15 mouse cellular contexts compared by ENCODE assay signal in the genomic region with DNA sequence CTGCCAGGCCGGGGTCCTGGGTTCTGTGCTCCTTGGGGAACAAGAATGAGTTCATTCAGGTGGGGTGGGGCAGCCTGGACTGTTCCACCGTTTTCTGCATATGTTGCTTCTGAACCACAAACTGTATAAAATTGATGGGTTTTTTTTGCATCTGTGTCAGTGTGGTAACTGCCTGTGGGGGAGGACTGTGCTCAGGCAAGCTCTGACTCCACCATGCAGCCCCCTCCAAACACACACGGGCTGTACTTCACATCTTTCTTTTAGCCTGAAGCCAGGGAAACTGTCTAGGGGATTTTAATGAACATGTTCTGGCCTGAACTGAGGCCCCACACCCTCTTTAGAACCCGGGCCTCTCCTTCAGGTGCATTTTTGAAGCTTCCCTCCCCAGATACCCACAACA. TPM values are rescaled to one million over a fixed set of nuclear protein-coding genes. Genes with fewer than 3 reads are reported as not detected.
DNase-seq lines count a peak whose midpoint lies in the region; ATAC-seq and TF ChIP-seq lines count a peak whose summit lies in the region.
"Had no signal": no experiment of that assay in that cellular context is flagged by ENCODE, and none has a peak within 500 bp of the region (broad histone marks: within the 10 kb centered on the region; RNA-seq: fewer than 3 reads in every experiment).

No protein-coding gene starts in this region.

- DNase-seq in left cerebral cortex, postnatal 25 days (ENCODE audit: low spot score in 2 of 2): peak; percentile 43 to 88
- no peak for DNase-seq in left cerebral cortex, adult 18-20 months (ENCODE audit: low spot score in 2 of 2)
- peak; percentile 82 for DNase-seq in brain, adult 2 months (ENCODE audit: low read depth, low spot score)
- DNase-seq in gastrocnemius, postnatal 10 days: no peak
- DNase-seq in midbrain, embryonic 14.5 days: no peak
- DNase-seq: adrenal gland, postnatal 36 days; forebrain, postnatal 0 days; heart, postnatal 4 days; kidney, adult 11 months; kidney, postnatal 36 days had no signal

- no peak overlapping the region for H3K4me2 ChIP-seq in midbrain, embryonic 14.5 days (ENCODE audit: low read length)
- H3K4me2 ChIP-seq: liver, embryonic 15.5 days had no signal

- intact Hi-C loops in left cerebral cortex, postnatal 25 days (cut with DNase I): loop anchor here (10.0 kb wide), 1 partner anchor 752 kb away; no protein-coding TSS in a partner anchor

- H3K27ac ChIP-seq in ES-Bruce4 (ENCODE audit: insufficient read depth, low read length): peak overlapping the region; percentile 55
- H3K27ac ChIP-seq in small intestine, adult 2 months (ENCODE audit: insufficient read depth, low read depth, low read length): peak overlapping the region; percentile 98; the same call in 1 of the 2 replicates
- H3K27ac ChIP-seq in midbrain, embryonic 14.5 days (replicated peaks; ENCODE audit: low read depth, low read length): no peak overlapping the region
- H3K27ac ChIP-seq: liver, embryonic 15.5 days; midbrain, embryonic 12.5 days had no signal

- TF ChIP-seq EP300 in ES-Bruce4 (IDR thresholded peaks at IDR 0.05; ENCODE audit: insufficient read depth, low read depth, low read length): no peak

- H3K4me1 ChIP-seq in ES-Bruce4 (ENCODE audit: control insufficient read depth, insufficient read depth, low read length): peaks cover 15% of the 10 kb centered on the region
- H3K4me1 ChIP-seq in small intestine, adult 2 months (ENCODE audit: control insufficient read depth, insufficient read depth, insufficient read length, low read length): peaks cover 40% of the 10 kb centered on the region
- no peaks in the 10 kb centered on the region for H3K4me1 ChIP-seq in midbrain, embryonic 14.5 days (ENCODE audit: control insufficient read depth, insufficient read depth, low read length)
- H3K4me1 ChIP-seq: liver, embryonic 15.5 days had no signal

- no peak for TF ChIP-seq POLR2A in ES-Bruce4 (IDR thresholded peaks at IDR 0.05; ENCODE audit: insufficient read depth, low read length)
- TF ChIP-seq POLR2A in small intestine, adult 2 months (IDR thresholded peaks at IDR 0.05; ENCODE audit: low read depth, low read length): no peak

- no peak for TF ChIP-seq CTCF in ES-Bruce4 (IDR thresholded peaks at IDR 0.05; ENCODE audit: low read depth, low read length)
- no peak for TF ChIP-seq CTCF in small intestine, adult 2 months (IDR thresholded peaks at IDR 0.05; ENCODE audit: extremely low read depth, insufficient read length, insufficient replicate concordance, low read depth, low read length)

- 69% methylated on average over 4 of the region's 4 CpGs for WGBS in small intestine, adult 2 months
- WGBS in midbrain, embryonic 14.5 days: 82% methylated on average over 4 of the region's 4 CpGs

- H3K9me3 ChIP-seq in ES-Bruce4 (replicated peaks; ENCODE audit: control insufficient read depth, insufficient read depth, low read length, poor library complexity, severe bottlenecking): no peaks in the 10 kb centered on the region
- H3K9me3 ChIP-seq in midbrain, embryonic 14.5 days (ENCODE audit: control insufficient read depth, low read length): no peaks in the 10 kb centered on the region
- H3K9me3 ChIP-seq: liver, embryonic 15.5 days; midbrain, embryonic 12.5 days had no signal

- H3K9ac ChIP-seq in ES-Bruce4 (ENCODE audit: low read depth, poor library complexity, severe bottlenecking): peak overlapping the region; percentile 82
- H3K9ac ChIP-seq in midbrain, embryonic 14.5 days (replicated peaks; ENCODE audit: low read length): no peak overlapping the region
- H3K9ac ChIP-seq: forebrain, postnatal 0 days; liver, embryonic 15.5 days; midbrain, embryonic 12.5 days had no signal

- no peaks in the 10 kb centered on the region for H3K27me3 ChIP-seq in ES-Bruce4 (ENCODE audit: control insufficient read depth, insufficient read depth, low read length, poor library complexity, severe bottlenecking)
- no peaks in the 10 kb centered on the region for H3K27me3 ChIP-seq in small intestine, adult 2 months (ENCODE audit: control insufficient read depth, insufficient read depth, low read length)
- H3K27me3 ChIP-seq in midbrain, embryonic 14.5 days (ENCODE audit: control insufficient read depth, insufficient read depth, low read length): 0 out of 2 replicates have a peak, but pooled peaks cover 3% of the 10 kb centered on the region

- no peak for ATAC-seq in midbrain, embryonic 14.5 days (ENCODE audit: low FRiP score, low TSS enrichment)
- ATAC-seq: forebrain, postnatal 0 days had no signal

- H3K4me3 ChIP-seq in ES-Bruce4 (ENCODE audit: low read depth, low read length): no peak overlapping the region
- H3K4me3 ChIP-seq in small intestine, adult 2 months (ENCODE audit: low read depth, low read length): no peak overlapping the region
- no peak overlapping the region for H3K4me3 ChIP-seq in midbrain, embryonic 14.5 days (replicated peaks; ENCODE audit: low read depth, low read length)
- H3K4me3 ChIP-seq: erythroblast, embryonic 14.5 days; liver, embryonic 15.5 days; midbrain, embryonic 12.5 days had no signal

- H3K36me3 ChIP-seq in ES-Bruce4 (ENCODE audit: control insufficient read depth, insufficient read depth, low read length, poor library complexity, severe bottlenecking): peaks cover 12% of the 10 kb centered on the region
- no peaks in the 10 kb centered on the region for H3K36me3 ChIP-seq in small intestine, adult 2 months (ENCODE audit: control insufficient read depth, insufficient read depth, low read length)
- 0 out of 2 replicates have a peak, but pooled peaks cover 10% of the 10 kb centered on the region for H3K36me3 ChIP-seq in midbrain, embryonic 14.5 days (ENCODE audit: control insufficient read depth, insufficient read depth, low read length)
- H3K36me3 ChIP-seq: liver, embryonic 15.5 days had no signal

RNA-seq across cellular contexts. Expression of a gene that starts 8.6 kb away (rescaled TPM):
- 10 to 100 TPM; 84.2 to 95.8 TPM for total RNA-seq in left cerebral cortex, postnatal 25 days (2021)
- 100 to 1,000 TPM in 1 of 2 experiments, 10 to 100 TPM in 1; 77.7 to 111 TPM for total RNA-seq in left cerebral cortex, adult 18-20 months (2021)
- polyA plus RNA-seq in ES-Bruce4 (2011; ENCODE audit: insufficient read depth, insufficient read length, low read depth, missing spikeins): 8.6 and 9.6 TPM in 2 replicates
- 7.3 and 8.5 TPM in 2 replicates for polyA plus RNA-seq in small intestine, adult 2 months (2012; rRNA removed)
- 10 to 100 TPM in 1 of 2 experiments, 1 to 10 TPM in 1; 9.0 to 11.5 TPM for total RNA-seq in gastrocnemius, postnatal 10 days (2021)
- polyA plus RNA-seq in midbrain, embryonic 14.5 days (2014; fragmentation: Nextera tagmentation; extraction: Ambion mirVana): 0.93 and 0.97 TPM in 2 replicates

RNA-seq across cellular contexts. Expression of a gene that starts 21.5 kb away (rescaled TPM):
- total RNA-seq in left cerebral cortex, postnatal 25 days (2021): 100 to 1,000 TPM; 111 to 133 TPM
- total RNA-seq in left cerebral cortex, adult 18-20 months (2021): 100 to 1,000 TPM; 171 to 181 TPM
- 29.4 and 31.9 TPM in 2 replicates for polyA plus RNA-seq in ES-Bruce4 (2011; ENCODE audit: insufficient read depth, insufficient read length, low read depth, missing spikeins)
- 6.5 and 9.7 TPM in 2 replicates for polyA plus RNA-seq in small intestine, adult 2 months (2012; rRNA removed)
- total RNA-seq in gastrocnemius, postnatal 10 days (2021): 10 to 100 TPM; 22.5 to 23.1 TPM
- polyA plus RNA-seq in midbrain, embryonic 14.5 days (2014; fragmentation: Nextera tagmentation; extraction: Ambion mirVana): 2.9 and 3.5 TPM in 2 replicates

RNA-seq across cellular contexts. Expression of a gene that starts 51.5 kb away (rescaled TPM):
- total RNA-seq in left cerebral cortex, postnatal 25 days (2021): 10 to 100 TPM; 40.3 to 43.6 TPM
- total RNA-seq in left cerebral cortex, adult 18-20 months (2021): 10 to 100 TPM; 45.5 to 53.6 TPM
- 37.6 and 39.1 TPM in 2 replicates for polyA plus RNA-seq in ES-Bruce4 (2011; ENCODE audit: insufficient read depth, insufficient read length, low read depth, missing spikeins)
- 13.7 and 38.4 TPM in 2 replicates for polyA plus RNA-seq in small intestine, adult 2 months (2012; rRNA removed)
- total RNA-seq in gastrocnemius, postnatal 10 days (2021): 10 to 100 TPM; 24.4 to 27.2 TPM
- 61.2 and 87.4 TPM in 2 replicates for polyA plus RNA-seq in midbrain, embryonic 14.5 days (2014; fragmentation: Nextera tagmentation; extraction: Ambion mirVana)

RNA-seq across cellular contexts. Expression of a gene that starts 58.7 kb away (rescaled TPM):
- total RNA-seq in left cerebral cortex, postnatal 25 days (2021): 100 to 1,000 TPM; 109 to 112 TPM
- total RNA-seq in left cerebral cortex, adult 18-20 months (2021): 100 to 1,000 TPM; 102 to 112 TPM
- polyA plus RNA-seq in ES-Bruce4 (2011; ENCODE audit: insufficient read depth, insufficient read length, low read depth, missing spikeins): 27.7 and 27.8 TPM in 2 replicates
- 21.5 and 46.0 TPM in 2 replicates for polyA plus RNA-seq in small intestine, adult 2 months (2012; rRNA removed)
- total RNA-seq in gastrocnemius, postnatal 10 days (2021): 10 to 100 TPM; 21.7 to 22.4 TPM
- polyA plus RNA-seq in midbrain, embryonic 14.5 days (2014; fragmentation: Nextera tagmentation; extraction: Ambion mirVana): 30.4 and 39.0 TPM in 2 replicates

Comparison
In these comparisons a context has a peak if more than half of its experiments do, and no peak if none do; other contexts are left out.
1. DNase-seq: peak in left cerebral cortex, postnatal 25 days (2 of 2) and brain, adult 2 months (single experiment); none in left cerebral cortex, adult 18-20 months (0 of 2), gastrocnemius, postnatal 10 days (single experiment) and midbrain, embryonic 14.5 days (single experiment).
2. RNA of a gene that starts 8.6 kb away (total RNA-seq): 77.7 to 111 TPM in left cerebral cortex, adult 18-20 months and 84.2 to 95.8 TPM in left cerebral cortex, postnatal 25 days; 9.0 to 11.5 TPM in gastrocnemius, postnatal 10 days; every median in the first group is over 4 times any median in the second.
3. RNA of a gene that starts 21.5 kb away (total RNA-seq): 171 to 181 TPM in left cerebral cortex, adult 18-20 months and 111 to 133 TPM in left cerebral cortex, postnatal 25 days; 22.5 to 23.1 TPM in gastrocnemius, postnatal 10 days; every median in the first group is over 4 times any median in the second.